Mouse (Mus musculus) kidney, adult 9 months (tissue): ENCODE measurements around the gene Yipf7.

Experiments
- DNase-seq: peaks from one replicate; pipeline ENCODE4 v3.0.0; 2022

The Yipf7 gene

DNA sequence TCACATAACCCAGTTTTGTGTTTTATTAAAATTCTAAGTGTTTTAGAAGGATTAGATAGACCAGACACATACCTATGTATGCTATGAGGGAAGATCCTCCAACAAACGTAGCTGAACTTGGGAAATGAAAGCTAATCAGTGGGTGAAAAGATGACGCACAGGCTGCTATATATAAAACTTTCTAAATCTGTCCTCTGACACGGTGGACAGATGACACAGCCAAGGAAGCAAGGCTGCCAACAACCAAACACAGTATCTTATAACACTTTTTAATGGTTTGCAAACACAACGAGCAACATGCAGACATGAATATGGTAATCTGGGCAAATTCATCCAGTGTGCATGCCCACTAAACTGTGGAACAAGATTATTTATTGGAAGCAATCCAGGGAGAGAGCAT lies at the start of gene Yipf7:
Gene Yipf7 (minus strand): TSS at position 160 of the 400 bp plus-strand sequence.
- DNase-seq, result no peak

DNA sequence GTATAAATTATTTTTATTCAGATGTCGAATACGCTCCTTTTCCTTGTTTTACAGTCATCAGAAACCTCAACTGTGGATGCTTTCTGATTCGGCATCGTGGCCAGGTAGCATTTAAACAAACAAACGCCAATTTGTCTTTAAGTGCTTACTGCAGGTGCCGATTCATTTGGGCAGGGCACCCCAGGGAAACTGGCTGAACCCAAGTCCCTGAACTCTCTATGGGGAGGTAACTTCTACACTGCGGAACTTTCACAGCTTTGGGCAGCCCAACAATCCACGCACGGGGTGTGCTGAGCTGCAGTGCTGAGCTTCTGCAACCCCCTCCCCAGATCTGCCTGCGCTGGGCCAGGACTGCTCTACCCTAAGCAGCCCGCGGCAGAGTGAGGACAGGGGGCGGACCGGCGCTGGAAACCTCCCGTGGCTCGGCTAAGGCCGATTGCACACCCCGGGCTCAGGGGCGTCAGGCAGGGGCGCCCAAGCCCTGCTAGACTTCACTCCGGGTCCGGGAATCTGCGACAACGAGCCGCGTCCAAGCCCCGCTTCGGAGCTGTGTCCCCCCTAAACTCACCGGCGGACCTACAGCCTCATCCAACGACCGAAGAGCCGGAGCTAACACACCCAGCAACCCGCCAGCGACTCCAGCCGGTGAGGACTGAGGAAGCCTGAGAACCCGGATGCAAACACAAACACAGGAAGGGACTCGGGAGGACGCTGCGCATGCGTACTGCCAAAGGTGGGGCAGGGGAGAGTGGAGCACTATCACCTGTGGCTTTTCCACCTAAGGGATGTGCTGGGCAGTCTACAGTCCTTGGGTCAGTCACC lies 49.4 kb upstream of the Yipf7 start, which contains the start of gene Gnpda2:
Gene Gnpda2 (minus strand): TSS at position 701 of the 822 bp plus-strand sequence.
- peak; percentile 88 for DNase-seq

GRCm38 (mm10) chr5:69557404-69557935 lies 15.0 kb upstream of the Yipf7 start:
- no peak for DNase-seq

DNA sequence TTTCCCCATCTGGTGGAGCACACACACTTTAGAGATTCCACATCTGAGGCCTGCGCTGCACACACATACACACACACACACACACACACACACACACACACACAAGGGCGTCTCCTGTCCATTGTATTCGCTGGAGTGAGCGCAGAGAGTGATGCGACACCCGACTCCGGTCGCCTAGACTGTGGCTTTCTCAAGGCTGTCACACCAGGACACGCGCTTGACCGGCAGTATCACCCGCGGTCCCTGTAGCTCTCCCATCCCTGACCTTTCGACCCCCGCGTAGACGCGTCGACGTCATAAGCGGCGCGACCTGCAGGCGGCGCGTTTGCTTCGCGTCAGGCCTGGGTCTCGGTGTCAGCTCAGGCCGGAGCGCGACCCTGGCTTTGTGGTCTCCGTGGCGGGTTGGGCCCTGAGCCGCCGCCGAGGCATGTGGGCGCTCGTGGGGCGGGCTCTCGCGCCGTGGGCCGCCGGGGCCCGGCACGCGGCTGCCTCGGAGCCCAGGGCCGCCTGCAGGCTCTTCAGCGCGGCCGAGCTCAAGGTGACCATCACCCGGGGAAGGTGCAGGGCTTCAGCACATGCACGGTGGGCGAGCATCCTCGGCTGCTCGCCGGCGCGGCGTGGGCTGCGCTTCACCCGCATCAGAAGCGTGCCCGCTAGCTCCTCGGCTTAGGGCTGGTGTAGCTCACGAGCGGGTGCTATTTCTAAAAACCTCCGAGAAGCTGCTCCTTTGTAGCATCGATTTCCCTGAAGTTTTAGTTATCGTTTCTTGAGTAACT lies 14.4 kb upstream of the Yipf7 start, which contains the start of gene Guf1:
Gene Guf1 (plus strand): TSS at position 296 of the 776 bp plus-strand sequence.
- peak; percentile 95 for DNase-seq

GRCm38 (mm10) chr5:69541680-69542079 lies 768 bp downstream of the Yipf7 start:
- no peak for DNase-seq

DNA sequence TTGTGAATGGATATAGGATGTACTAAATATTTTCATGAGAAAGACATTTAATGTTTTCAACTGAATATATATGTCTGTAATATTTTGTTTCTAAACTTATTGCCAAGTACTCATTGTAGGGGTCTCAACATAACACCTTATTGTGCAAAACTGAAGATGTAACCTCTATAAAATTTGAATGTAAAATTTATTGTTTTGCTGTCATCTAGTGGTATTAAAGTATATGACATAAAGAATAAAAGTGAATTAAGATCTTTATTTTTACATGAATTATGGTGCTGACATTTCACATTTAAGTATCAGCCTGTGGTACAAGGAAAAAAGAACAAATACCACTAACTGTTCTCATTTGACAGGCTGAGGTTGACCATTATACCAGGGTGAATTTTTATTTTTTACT lies 18.5 kb downstream of the Yipf7 start:
- DNase-seq, result no peak

DNA sequence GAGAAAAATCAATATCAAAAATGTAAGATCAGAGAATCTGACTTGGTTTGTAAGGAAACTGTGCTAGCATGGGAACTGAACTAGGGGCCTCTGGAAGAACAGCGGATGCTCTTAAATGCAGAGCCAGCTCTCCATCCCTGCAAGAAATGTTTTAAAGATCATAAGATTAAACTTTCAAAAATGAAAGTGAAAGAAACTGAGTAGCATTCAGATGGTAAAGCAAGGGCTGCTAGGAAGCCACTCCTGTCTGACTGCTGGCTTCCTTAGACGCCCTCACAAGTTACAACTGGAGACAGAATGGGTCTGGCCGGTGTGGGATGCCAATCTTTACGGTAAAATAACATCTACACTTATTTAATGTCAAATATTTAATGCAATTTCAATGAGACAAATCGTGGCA lies 20.4 kb downstream of the Yipf7 start:
- no peak for DNase-seq

DNA sequence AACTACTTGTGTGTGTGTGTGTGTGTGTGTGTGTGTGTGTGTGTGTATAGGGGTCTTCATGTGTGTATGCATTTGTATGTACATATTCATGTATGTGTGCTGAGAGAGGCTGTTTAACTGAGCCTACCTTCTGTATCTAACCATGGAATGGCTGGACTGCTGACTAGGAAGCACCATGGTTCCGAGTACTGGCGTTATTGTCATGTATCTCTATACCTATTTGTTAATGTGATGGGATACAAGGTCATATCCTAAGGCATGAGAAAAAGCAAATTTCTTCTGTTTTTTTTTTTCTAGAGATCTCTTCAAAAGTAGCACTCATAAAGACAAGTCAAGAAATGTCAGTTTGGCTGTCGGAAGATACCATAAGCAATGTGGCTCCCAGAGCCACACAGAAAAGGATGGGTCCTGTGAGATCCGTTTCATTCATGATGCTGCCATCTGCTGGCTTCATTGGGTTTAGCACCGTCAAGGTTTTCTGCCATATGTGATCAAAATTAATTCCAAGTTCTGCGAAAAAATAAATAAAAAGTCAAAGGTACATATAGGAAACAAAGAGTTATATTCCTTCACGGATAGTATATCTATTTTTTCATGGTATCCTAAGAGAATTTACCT lies 21.7 kb downstream of the Yipf7 start:
- peak; percentile 45 for DNase-seq

- no peak for DNase-seq
These were observed 30.2 kb downstream of the Yipf7 start for GRCm38 (mm10) chr5:69512203-69512602.

DNA sequence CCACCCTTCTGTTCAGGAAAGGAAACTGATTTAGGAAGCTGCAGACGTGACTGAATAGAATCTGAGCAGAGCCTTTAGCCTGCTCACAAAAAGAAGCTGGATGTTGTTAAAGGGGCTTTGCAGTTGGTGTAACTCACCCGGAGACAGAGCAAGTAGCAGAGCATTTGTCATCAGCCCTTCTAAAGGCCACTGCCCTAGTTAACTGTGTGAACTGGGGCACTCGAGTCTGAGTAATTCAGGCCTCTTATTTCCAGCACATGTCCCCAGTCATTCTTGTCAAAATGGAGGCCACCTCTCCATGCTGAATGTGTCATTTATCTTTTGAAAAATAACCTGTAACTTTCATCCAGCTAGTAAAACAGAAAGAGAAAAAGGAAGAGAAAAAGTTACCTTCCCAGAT lies 30.8 kb downstream of the Yipf7 start:
- no peak for DNase-seq

- no peak for DNase-seq
These were observed 35.4 kb downstream of the Yipf7 start for GRCm38 (mm10) chr5:69507045-69507444.

DNA sequence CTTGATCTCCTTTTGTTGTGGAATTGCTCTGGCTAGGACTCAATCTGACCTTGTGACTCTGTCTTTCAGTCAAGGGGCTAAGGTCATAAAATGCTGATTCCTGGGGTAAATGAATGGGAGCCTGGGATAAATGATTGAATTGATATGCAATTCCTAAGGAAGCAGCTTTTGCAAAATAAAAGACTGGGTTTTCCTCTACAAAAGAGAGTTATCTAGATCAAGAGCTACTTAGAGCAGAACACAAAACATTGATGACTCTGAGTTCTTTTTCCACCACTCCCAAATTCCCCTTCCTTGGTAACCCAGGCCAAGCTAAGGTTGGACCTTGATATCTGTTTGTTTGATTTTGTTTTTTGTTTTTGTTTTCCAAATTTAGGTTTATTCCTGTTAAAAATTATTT lies 53.4 kb downstream of the Yipf7 start:
- no peak for DNase-seq

- no peak for DNase-seq
These were observed 74.9 kb downstream of the Yipf7 start for GRCm38 (mm10) chr5:69467520-69467919.
